Mouse (Mus musculus): ENCODE data around the gene Cmklr1. TPM values are rescaled to one million over a fixed set of nuclear protein-coding genes. Genes with fewer than 3 reads are reported as not detected.
"Not testable (repeated sequence)": the region's sequence is repeated elsewhere in the genome, so short reads cannot be mapped to it uniquely, and the experiment has no call there.

The Cmklr1 gene
- total RNA-seq, 2 experiments from 2014 or later: 13.7 to 15.2 TPM

DNA sequence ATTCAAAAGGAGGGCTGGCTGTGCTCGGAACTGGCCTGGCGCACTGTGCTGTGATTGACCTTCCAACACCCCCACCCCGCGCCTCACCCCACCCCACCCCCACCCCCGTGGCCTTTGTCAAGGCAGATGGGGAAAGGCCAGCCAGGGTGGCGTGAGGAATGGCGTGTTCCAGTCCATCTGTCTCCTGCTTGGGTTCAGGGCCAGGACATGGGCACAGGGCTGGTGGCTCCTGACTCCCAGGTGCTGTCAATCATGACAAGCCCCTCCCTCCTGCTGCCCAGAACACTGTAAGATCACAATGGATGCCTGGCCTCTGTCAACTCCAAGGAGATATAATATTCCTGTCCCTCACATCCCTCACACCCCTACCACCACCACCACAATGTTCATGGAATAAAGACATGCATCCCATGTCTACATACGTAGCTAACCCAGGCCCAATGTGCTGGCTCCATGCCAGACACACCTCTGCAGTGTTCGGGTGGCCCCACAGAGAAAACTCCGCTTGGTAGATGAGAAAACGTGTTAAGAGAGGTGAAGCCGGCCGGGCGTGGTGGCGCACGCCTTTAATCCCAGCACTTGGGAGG is 30.0 kb downstream of the Cmklr1 start:
- no peak for DNase-seq

DNA sequence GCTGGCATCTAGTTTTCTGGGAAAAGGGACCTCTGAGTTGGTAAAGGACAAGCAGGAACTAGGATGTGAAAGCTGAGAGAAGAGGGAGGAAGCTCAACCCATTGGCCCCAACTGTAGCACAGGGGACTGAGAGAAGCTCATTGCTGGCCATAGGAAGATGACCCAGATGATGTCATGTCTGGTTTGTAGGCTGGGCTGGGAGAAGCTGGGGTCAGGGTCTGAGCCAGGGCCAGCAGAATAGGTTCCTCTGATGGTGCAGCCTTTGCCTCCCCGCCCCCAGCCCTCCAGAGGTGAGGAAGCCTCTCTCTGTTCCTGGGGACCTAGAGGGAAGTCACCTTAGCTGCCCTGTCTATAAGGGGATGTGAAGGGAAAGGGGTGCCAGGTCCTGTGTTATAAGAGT is 31.1 kb downstream of the Cmklr1 start:
- no peak for DNase-seq

- no peak for DNase-seq
These were observed 31.5 kb downstream of the Cmklr1 start for GRCm38 (mm10) chr5:113618716-113619115.

- DNase-seq: no peak
These were observed 38.4 kb downstream of the Cmklr1 start for GRCm38 (mm10) chr5:113611771-113612233.

DNA sequence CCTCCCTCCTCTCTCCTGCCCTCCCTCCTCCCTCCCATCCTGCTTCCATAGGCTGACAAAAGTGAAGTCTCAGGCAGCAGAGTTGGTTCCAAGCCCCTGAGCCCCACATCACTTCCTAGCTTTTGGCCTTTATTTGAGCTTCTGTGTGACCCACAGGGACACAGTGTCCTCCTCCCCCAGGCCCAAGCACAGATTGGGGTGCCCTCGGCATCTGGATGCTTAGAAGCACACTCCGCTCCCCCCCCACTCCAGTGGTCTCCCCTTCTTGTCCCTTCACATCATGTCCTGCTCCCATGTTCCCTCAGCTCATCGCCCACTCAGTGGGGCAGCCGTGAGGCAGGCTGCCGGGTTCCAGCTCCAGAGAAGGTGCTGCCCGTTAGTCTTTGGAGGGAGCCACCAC is 39.1 kb downstream of the Cmklr1 start:
- no peak for DNase-seq

- DNase-seq: no peak
These were observed 39.7 kb downstream of the Cmklr1 start for GRCm38 (mm10) chr5:113610490-113610889.

DNA sequence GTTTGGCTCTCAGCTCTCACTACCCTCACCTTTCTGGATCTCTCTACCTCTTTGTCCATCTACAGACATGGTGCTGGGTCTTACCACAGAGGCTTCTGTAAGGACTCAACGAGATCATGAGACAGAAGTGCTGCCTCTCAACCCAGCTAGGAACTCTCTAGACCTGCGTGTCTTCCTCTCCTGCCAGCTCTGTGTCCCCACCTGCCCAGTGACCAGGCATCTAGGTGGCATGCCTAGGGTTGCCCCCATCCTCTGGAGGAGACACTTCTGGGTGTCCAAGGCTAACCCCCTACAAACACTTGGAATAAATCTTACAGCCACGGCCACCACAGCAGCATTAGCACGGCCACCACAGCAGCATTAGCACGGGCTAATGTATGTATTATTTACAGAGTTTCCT is 40.3 kb downstream of the Cmklr1 start:
- no peak for DNase-seq

GRCm38 (mm10) chr5:113608511-113608910 is 41.7 kb downstream of the Cmklr1 start:
- DNase-seq: no peak

- peak; percentile 36 for DNase-seq
These were observed 42.2 kb downstream of the Cmklr1 start for GRCm38 (mm10) chr5:113607941-113608431.

GRCm38 (mm10) chr5:113606961-113607785 is 43.1 kb downstream of the Cmklr1 start:
- DNase-seq: no peak

- DNase-seq: no peak
These were observed 44.1 kb downstream of the Cmklr1 start for GRCm38 (mm10) chr5:113606121-113606520.

- DNase-seq: no peak
These were observed 45.5 kb downstream of the Cmklr1 start for GRCm38 (mm10) chr5:113604758-113605157.

DNA sequence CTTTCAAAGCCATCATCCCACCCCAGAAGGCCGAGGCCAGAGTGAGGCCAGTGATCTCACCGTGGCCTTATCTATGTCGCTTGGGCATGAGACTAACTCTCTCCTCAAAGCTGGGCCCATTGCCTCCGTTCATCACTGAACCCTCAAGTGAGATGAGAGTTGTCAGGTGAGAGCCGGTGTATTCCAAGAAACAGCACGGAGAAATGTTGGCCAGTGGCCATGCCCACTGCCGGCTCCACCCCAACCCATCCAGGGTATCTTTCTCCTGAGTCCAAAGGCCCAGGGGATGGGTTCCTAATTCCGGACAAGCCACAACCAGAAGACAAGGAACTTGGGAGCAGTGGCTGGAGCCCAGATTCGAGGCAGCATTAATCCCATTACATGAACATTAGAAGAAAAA is 46.8 kb downstream of the Cmklr1 start:
- DNase-seq: no peak

DNA sequence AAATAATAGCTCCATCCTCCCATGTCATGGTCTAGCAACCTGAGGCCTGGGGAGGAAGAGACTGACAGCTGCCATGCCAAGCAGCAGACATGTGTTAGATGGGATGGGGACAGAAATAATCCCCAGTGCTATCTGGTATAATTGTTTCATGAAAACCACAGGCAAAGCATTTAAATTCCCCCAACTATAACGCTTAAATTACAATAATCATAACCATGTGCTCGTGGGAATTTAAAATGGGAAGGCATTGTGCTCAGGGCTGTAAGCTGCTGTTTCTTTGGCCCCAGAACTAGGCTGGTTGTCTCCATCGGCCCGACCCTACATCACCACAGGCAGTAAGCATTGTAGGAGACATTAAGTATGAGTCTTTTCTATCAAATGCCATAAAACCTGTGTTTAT is 49.4 kb downstream of the Cmklr1 start:
- no peak for DNase-seq

DNA sequence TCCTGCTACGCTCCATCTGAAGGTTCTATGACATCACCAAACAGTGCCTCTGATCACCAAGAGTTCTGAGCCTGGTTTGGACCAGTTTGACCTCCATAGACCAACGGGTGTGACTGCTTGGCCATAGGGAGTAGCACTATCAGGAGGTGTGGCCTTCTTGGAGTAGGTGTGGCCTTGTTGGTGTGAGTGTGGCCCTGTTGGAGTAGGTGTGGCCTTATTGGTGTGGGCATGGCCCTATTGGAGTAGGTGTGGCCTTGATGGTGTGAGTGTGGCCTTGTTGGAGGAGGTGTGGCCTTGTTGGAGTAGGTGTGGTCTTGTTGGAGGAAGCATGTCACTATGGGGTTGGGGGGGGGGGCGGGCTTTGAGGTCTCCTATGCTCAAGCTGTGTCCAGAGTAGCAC is 50.0 kb downstream of the Cmklr1 start:
- DNase-seq: no peak

DNA sequence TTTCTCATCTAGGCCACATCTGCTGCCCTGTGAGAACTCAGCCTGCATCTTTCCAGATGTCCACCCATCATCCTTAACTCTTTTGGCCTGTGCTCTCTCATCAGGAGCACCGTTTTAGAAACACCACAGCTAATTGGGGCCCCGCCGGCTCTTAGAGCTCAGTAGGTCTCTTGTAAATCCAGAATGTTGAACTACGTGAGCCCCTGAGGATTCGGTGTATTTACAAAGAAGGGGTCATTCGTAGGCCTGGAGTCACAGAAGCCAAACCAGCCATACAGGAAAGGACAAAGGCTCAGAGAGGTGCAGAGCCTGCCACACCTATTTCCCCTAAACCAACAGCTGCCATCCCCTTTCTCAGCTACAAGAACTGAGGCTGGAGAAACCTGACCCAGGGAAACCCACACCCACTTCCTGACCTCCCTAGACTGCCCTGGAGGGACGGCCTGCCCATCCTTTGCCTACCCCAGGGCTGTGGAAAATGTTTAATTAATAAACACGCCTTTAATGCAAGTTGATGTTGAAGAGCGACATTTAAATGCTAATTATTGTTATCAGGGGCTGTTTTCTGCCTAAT is 53.4 kb downstream of the Cmklr1 start:
- DNase-seq: no peak

DNA sequence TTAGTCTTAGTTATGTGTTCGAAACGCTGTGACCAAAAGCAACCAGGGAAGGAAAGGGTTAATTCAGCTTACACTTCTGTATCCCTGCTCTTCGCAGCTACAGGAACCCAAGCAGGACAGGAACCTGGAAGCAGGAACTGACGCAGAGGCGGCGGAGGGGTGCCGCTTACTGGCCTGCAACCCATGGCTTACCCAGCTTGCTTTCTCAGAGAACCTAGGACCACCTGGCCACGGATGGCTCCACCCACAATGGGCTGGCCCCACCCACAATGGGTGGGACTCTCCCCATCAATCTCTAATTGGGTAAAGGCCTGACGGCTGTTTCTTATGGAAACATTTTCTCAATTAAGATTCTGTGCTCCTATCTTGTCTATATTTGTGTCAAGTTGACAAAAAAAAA is 54.0 kb downstream of the Cmklr1 start:
- no peak for DNase-seq

DNA sequence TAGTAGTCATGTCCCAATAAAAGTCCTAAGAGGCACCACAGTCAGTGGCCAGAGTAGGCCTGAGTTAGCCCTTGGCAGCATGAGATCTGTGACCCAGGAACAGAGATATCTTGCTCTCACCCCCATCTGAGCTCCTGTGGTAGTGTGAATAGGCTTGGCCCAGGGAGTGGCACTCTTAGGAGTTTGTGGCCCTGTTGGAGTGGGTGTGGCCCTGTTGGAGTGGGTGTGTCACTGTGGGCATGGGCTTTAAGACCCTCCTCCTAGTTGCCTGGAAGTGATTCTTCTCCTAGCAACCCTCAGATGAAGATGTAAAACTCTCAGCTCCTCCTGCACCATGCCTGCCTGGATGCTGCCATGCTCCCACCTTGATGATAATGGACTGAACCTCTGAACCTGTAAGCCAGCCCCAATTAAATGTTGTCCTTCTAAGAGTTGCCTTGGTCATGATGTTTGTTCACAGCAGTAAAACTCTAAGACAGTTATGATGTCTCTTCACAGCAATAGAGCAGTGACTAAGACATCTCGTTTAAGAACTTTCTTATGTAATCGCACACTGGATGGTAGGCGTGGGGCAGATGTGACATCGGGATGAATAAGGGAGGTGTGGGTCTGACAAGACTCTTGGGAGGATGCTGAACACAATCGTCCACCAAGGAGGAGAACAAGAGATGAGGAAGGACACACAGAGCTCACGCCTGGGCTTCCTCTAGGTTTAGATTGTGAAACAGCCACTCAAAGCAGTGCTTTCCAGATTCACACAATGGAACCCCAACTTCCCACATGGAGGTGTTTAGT is 56.1 kb downstream of the Cmklr1 start:
- DNase-seq: no peak

GRCm38 (mm10) chr5:113591751-113592230 is 58.4 kb downstream of the Cmklr1 start:
- DNase-seq: no peak

GRCm38 (mm10) chr5:113591166-113591565 is 59.1 kb downstream of the Cmklr1 start:
- DNase-seq: no peak

- DNase-seq: no peak
These were observed 60.1 kb downstream of the Cmklr1 start for GRCm38 (mm10) chr5:113590010-113590640.

- not testable (repeated sequence) for DNase-seq
These were observed 63.8 kb downstream of the Cmklr1 start for GRCm38 (mm10) chr5:113586458-113586849.

Measured in gastrocnemius, postnatal 10 days (tissue).